Mouse (Mus musculus) kidney, embryonic 15.5 days (tissue): ENCODE measurements at regions not wholly inside any gene's neighbourhood (a gene's known extent, or its start where the extent isn't known, plus 50 kb on each side); places are given as distances from the start of the nearest gene placed in this dataset.

ENCODE experiments used
- ATAC-seq: fragments of 200-750 bp; cut with Nextera tagmentation; replicated peaks from 2 replicates; pipeline ENCODE4 v1.8.0; 2017; ENCODE audit warnings: moderate TSS enrichment; ENCODE audit not compliant: low FRiP score
- H3K27ac ChIP-seq: fragments of 300-500 bp; sonication (generic); 2 replicates; pipeline ENCODE4 v1.5.1; 2015; ENCODE audit warnings: mild to moderate bottlenecking, inconsistent platforms
- H3K27me3 ChIP-seq: fragments of 300-500 bp; sonication (generic); 2 replicates; pipeline ENCODE4 v1.6.1; 2015; ENCODE audit warnings: inconsistent platforms
- H3K36me3 ChIP-seq: fragments of 300-500 bp; sonication (generic); 2 replicates; pipeline ENCODE4 v1.6.1; 2015; ENCODE audit warnings: inconsistent platforms
- H3K4me1 ChIP-seq: fragments of 300-500 bp; sonication (generic); 2 replicates; pipeline ENCODE4 v1.6.1; 2015; ENCODE audit warnings: inconsistent platforms
- H3K4me2 ChIP-seq: fragments of 300-500 bp; sonication (generic); 2 replicates; pipeline ENCODE4 v1.6.1; 2015; ENCODE audit warnings: moderate library complexity, mild to moderate bottlenecking, inconsistent platforms
- H3K4me3 ChIP-seq: fragments of 300-500 bp; sonication (generic); replicated peaks from 2 replicates; pipeline ENCODE4 v1.5.1; 2015; ENCODE audit warnings: mild to moderate bottlenecking, inconsistent platforms
- H3K9ac ChIP-seq: fragments of 300-500 bp; sonication (generic); 2 replicates; pipeline ENCODE4 v1.6.1; 2015; ENCODE audit warnings: mild to moderate bottlenecking, inconsistent platforms
- H3K9me3 ChIP-seq: fragments of 300-500 bp; sonication (generic); replicated peaks from 2 replicates; pipeline ENCODE4 v1.6.1; 2016; ENCODE audit warnings: inconsistent platforms
- WGBS: fragments of 180-500 bp; shearing (Covaris S2); methylation state at CpG from one replicate; pipeline ENCODE4 v1.1.7; 2015; ENCODE audit warnings: mixed read lengths; 5-methylcytosine and 5-hydroxymethylcytosine counted together

GRCm38 (mm10) chr13:101501061-101501460 lies 267.0 kb downstream of the Pik3r1 start:
- no peak for ATAC-seq
- Histone ChIP-seq H3K4me3 (no peak overlapping the region), H3K27ac (no peak overlapping the region), H3K9ac (no peak overlapping the region), H3K36me3 (no peaks in the 10 kb centered on the region), H3K4me2 (no peak overlapping the region), H3K27me3 (no peaks in the 10 kb centered on the region), H3K9me3 (no peaks in the 10 kb centered on the region), H3K4me1 (0 out of 2 replicates have a peak, but pooled peaks cover 2% of the 10 kb centered on the region)
- 98% methylated on average over 3 of the region's 3 CpGs for WGBS

GRCm38 (mm10) chr13:101491835-101492234 lies 276.2 kb downstream of the Pik3r1 start:
- WGBS: 69% methylated on average over 3 of the region's 3 CpGs
- Histone ChIP-seq H3K27ac (no peak overlapping the region), H3K9me3 (no peaks in the 10 kb centered on the region), H3K27me3 (no peaks in the 10 kb centered on the region), H3K4me1 (no peaks in the 10 kb centered on the region), H3K4me2 (no peak overlapping the region), H3K9ac (no peak overlapping the region), H3K36me3 (no peaks in the 10 kb centered on the region), H3K4me3 (no peak overlapping the region)
- ATAC-seq: no peak

- H3K27me3 ChIP-seq: no peaks in the 10 kb centered on the region
- no peak overlapping the region for H3K4me2 ChIP-seq
- H3K36me3 ChIP-seq: no peaks in the 10 kb centered on the region
- no peaks in the 10 kb centered on the region for H3K9me3 ChIP-seq
- no peak overlapping the region for H3K27ac ChIP-seq
- H3K4me1 ChIP-seq: no peaks in the 10 kb centered on the region
- H3K4me3 ChIP-seq: no peak overlapping the region
- 89% methylated on average over 5 of the region's 5 CpGs for WGBS
- no peak overlapping the region for H3K9ac ChIP-seq
- no peak for ATAC-seq
Observed at GRCm38 (mm10) chr13:101490961-101491360, 277.1 kb downstream of the Pik3r1 start.

GRCm38 (mm10) chr13:101487621-101488020 lies 280.4 kb downstream of the Pik3r1 start:
- H3K27me3 ChIP-seq: no peaks in the 10 kb centered on the region
- 87% methylated on average over 2 of the region's 2 CpGs for WGBS
- H3K9ac ChIP-seq: no peak overlapping the region
- no peaks in the 10 kb centered on the region for H3K9me3 ChIP-seq
- H3K36me3 ChIP-seq: no peaks in the 10 kb centered on the region
- no peak overlapping the region for H3K27ac ChIP-seq
- no peak overlapping the region for H3K4me3 ChIP-seq
- no peak overlapping the region for H3K4me2 ChIP-seq
- no peaks in the 10 kb centered on the region for H3K4me1 ChIP-seq
- no peak for ATAC-seq

GRCm38 (mm10) chr13:101485823-101486222 lies 282.2 kb downstream of the Pik3r1 start:
- no peaks in the 10 kb centered on the region for H3K27me3 ChIP-seq
- H3K27ac ChIP-seq: no peak overlapping the region
- no peak overlapping the region for H3K4me2 ChIP-seq
- 45% methylated on average over 7 of the region's 7 CpGs for WGBS
- H3K9me3 ChIP-seq: no peaks in the 10 kb centered on the region
- no peaks in the 10 kb centered on the region for H3K36me3 ChIP-seq
- no peak overlapping the region for H3K4me3 ChIP-seq
- no peak overlapping the region for H3K9ac ChIP-seq
- no peak for ATAC-seq
- no peaks in the 10 kb centered on the region for H3K4me1 ChIP-seq

GRCm38 (mm10) chr13:101483816-101484215 lies 284.2 kb downstream of the Pik3r1 start:
- ATAC-seq: no peak
- Histone ChIP-seq H3K27ac (no peak overlapping the region), H3K27me3 (no peaks in the 10 kb centered on the region), H3K36me3 (no peaks in the 10 kb centered on the region), H3K4me2 (no peak overlapping the region), H3K9ac (no peak overlapping the region), H3K4me3 (no peak overlapping the region), H3K4me1 (no peaks in the 10 kb centered on the region), H3K9me3 (no peaks in the 10 kb centered on the region)
- 76% methylated on average over 3 of the region's 3 CpGs for WGBS

GRCm38 (mm10) chr13:101481551-101482184 lies 286.3 kb downstream of the Pik3r1 start:
- H3K4me1 ChIP-seq: no peaks in the 10 kb centered on the region
- H3K9ac ChIP-seq: no peak overlapping the region
- H3K9me3 ChIP-seq: no peaks in the 10 kb centered on the region
- H3K4me3 ChIP-seq: no peak overlapping the region
- no peak overlapping the region for H3K27ac ChIP-seq
- H3K4me2 ChIP-seq: no peak overlapping the region
- H3K36me3 ChIP-seq: no peaks in the 10 kb centered on the region
- H3K27me3 ChIP-seq: no peaks in the 10 kb centered on the region
- 0 out of 2 replicates have a peak, but pooled peaks have one; percentile 33 for ATAC-seq
- 59% methylated on average over 6 of the region's 6 CpGs for WGBS

- WGBS: 87% methylated on average over 2 of the region's 2 CpGs
- Histone ChIP-seq H3K9ac (no peak overlapping the region), H3K27me3 (no peaks in the 10 kb centered on the region), H3K27ac (no peak overlapping the region), H3K4me2 (no peak overlapping the region), H3K9me3 (no peaks in the 10 kb centered on the region), H3K4me3 (no peak overlapping the region), H3K4me1 (no peaks in the 10 kb centered on the region), H3K36me3 (no peaks in the 10 kb centered on the region)
- no peak for ATAC-seq
Observed at GRCm38 (mm10) chr13:101479297-101479652, 288.7 kb downstream of the Pik3r1 start.

- no peak for ATAC-seq
- no peak overlapping the region for H3K4me2 ChIP-seq
- no peaks in the 10 kb centered on the region for H3K27me3 ChIP-seq
- no peak overlapping the region for H3K9ac ChIP-seq
- H3K4me1 ChIP-seq: no peaks in the 10 kb centered on the region
- no peaks in the 10 kb centered on the region for H3K9me3 ChIP-seq
- no peaks in the 10 kb centered on the region for H3K36me3 ChIP-seq
- 65% methylated on average over 4 of the region's 4 CpGs for WGBS
- no peak overlapping the region for H3K27ac ChIP-seq
- no peak overlapping the region for H3K4me3 ChIP-seq
Observed at GRCm38 (mm10) chr13:101478608-101479296, 289.3 kb downstream of the Pik3r1 start.

GRCm38 (mm10) chr13:101473349-101473748 lies 294.7 kb downstream of the Pik3r1 start:
- ATAC-seq: no peak
- Histone ChIP-seq H3K4me3 (no peak overlapping the region), H3K9ac (no peak overlapping the region), H3K27ac (no peak overlapping the region), H3K36me3 (no peaks in the 10 kb centered on the region), H3K4me1 (no peaks in the 10 kb centered on the region), H3K9me3 (no peaks in the 10 kb centered on the region), H3K4me2 (no peak overlapping the region), H3K27me3 (no peaks in the 10 kb centered on the region)
- WGBS: 87% methylated on average over 8 of the region's 8 CpGs

GRCm38 (mm10) chr13:101470560-101471247 lies 297.3 kb downstream of the Pik3r1 start:
- Histone ChIP-seq H3K9ac (no peak overlapping the region), H3K4me3 (no peak overlapping the region), H3K27ac (no peak overlapping the region), H3K36me3 (no peaks in the 10 kb centered on the region), H3K27me3 (no peaks in the 10 kb centered on the region), H3K4me1 (no peaks in the 10 kb centered on the region), H3K4me2 (no peak overlapping the region), H3K9me3 (no peaks in the 10 kb centered on the region)
- WGBS: 81% methylated on average over 20 of the region's 20 CpGs
- no peak for ATAC-seq

GRCm38 (mm10) chr13:101465748-101466127 lies 302.3 kb downstream of the Pik3r1 start:
- Histone ChIP-seq H3K36me3 (no peaks in the 10 kb centered on the region), H3K9ac (no peak overlapping the region), H3K9me3 (no peaks in the 10 kb centered on the region), H3K27ac (peak overlapping the region; percentile 63; the same call in 1 of the 2 replicates), H3K4me1 (peaks cover 12% of the 10 kb centered on the region; the same call in 1 of the 2 replicates), H3K27me3 (no peaks in the 10 kb centered on the region), H3K4me3 (no peak overlapping the region), H3K4me2 (no peak overlapping the region)
- WGBS: 56% methylated on average over 3 of the region's 3 CpGs
- 0 out of 2 replicates have a peak, but pooled peaks have one; percentile 3 for ATAC-seq
